Mouse (Mus musculus) brown adipose tissue, adult 24 weeks (tissue): Measurements from ENCODE around the gene Pigq. TPM values are rescaled to one million over a fixed set of nuclear protein-coding genes. Genes with fewer than 3 reads are reported as not detected.

Experiments
- H3K27ac ChIP-seq: fragments of 200-500 bp; replicated peaks from 2 replicates; pipeline ENCODE4 v1.5.1; 2012; ENCODE audit warnings: low read depth, mild to moderate bottlenecking, low read length
- H3K4me1 ChIP-seq: fragments of 200-500 bp; 2 replicates; pipeline ENCODE4 v1.6.1; 2012; ENCODE audit warnings: low read length, mixed read lengths; ENCODE audit not compliant: control insufficient read depth, insufficient read depth, insufficient read length
- H3K4me3 ChIP-seq: fragments of 200-500 bp; 2 replicates; pipeline ENCODE4 v1.5.1; 2012; ENCODE audit warnings: low read depth, mild to moderate bottlenecking, low read length, moderate library complexity; ENCODE audit not compliant: insufficient read depth
- polyA plus RNA-seq: library from polyadenylated mRNA; stranded (reverse); fragments of >200 nt; gene quantifications from 2 replicates; pipeline ENCODE4 v1.2.4, GENCODE M21; 2012; ENCODE audit not compliant: missing spikeins, insufficient read depth, insufficient read length

Pigq gene
- polyA plus RNA-seq, result 65.6 and 109 TPM in 2 replicates

DNA sequence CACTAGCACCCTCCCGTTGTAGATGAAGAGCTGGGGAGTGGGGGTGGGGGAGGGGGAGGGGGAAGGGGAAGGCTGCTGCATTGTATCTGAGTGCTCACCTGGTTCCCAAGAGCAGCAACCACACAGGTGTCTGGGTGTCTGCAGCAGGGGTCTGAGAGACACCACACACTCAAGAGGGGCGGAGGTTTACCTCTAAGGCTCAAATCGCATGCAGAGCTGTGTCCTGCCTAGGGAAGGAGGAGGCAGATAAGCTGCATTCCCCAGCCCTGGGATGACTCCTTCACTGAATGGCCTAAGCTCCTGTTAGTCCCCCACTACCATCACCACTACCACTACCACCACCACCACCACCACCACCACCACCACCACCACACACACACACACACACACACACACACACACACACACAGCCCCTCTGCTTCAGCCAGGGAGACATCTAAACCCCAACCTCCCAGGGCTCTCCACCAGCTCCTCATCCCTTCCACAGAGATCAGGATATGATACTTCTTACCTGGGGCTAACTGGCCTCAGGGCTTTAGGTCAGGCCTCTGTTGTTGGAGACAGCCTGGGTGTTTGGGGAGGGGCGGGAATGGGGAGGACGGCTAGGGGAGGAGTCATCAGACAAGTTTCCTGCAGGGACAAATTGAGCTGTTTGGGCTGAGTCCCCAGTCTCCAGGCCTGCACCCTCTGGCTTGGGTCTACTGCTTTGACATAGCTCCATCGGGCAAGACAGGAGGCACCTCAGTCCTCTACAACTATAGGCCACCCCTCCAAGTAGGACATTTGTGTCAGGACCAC lies at the start of gene Pigq, which contains the start of gene Nhlrc4:
Gene Pigq, minus strand, starts transcription at position 571 of the 798 bp plus-strand sequence.
Gene Nhlrc4, minus strand, starts transcription at position 596 of the 798 bp plus-strand sequence.
- Histone ChIP-seq H3K4me3 (no peak within 1 kb of the TSS), H3K27ac (no peak within 1 kb of the TSS), H3K4me1 (peaks cover 10% of the 10 kb centered on the region)

DNA sequence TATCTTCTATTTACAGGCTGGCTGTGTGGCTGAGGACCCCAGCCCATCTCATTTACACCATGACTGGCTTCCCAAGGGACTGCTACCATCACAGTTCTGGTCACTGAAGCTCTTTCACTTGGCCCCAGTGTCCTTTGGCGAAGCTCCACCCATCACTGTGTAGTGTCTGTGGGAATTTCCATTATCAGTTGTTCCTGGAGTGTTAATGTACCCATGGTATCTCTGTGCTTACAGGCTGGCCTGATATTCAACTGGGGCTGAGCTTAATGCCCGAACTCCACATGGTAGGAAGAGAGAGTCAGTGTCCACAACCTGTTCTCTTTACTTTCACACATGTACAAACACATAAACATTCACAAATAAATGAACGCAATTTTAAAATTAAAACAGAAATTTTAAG lies 48.8 kb upstream of the Pigq start:
- H3K4me1 ChIP-seq, result no peaks in the 10 kb centered on the region
- H3K4me3 ChIP-seq, result no peak overlapping the region
- H3K27ac ChIP-seq, result no peak overlapping the region

DNA sequence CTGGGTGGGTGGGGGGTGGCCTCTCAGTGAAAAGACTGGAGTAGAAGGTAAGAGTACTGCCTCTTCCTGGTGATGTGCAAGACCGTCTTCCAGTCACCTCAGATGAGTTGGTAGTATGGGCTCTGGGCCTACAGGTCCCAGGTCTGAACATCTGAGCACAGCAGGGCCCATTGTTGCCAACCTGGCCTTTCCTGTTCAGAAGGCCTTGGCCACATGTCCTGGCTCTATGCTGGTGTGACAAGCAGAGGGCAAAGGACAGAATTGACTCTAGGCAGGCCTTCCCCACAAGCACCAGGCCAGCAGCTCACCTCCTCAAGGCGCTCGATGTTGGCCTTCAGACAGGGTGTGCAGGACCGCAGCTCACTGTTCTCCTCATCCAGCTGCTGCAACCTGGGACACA lies 47.5 kb upstream of the Pigq start:
- Histone ChIP-seq H3K4me3 (no peak overlapping the region), H3K27ac (no peak overlapping the region)

DNA sequence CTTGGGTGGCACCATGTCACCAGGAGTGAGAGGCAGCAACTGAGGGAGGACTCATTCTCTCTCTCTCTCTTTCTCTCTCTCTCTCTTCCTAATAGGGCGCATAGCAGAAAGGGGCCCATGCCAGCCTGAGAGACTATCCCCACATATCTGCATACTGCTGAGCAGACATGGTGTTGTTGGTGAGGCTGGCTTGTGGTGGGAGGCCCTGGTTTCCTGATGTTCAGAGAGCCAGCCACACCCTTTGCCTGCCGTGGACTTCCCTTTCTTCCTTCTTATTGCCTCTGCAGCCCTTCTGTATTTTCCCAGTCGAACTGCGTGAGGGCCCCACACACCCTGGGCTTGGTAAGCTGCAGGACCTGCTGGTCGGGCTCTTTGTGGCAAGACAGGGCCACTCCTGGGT lies 45.6 kb upstream of the Pigq start:
- no peak overlapping the region for H3K27ac ChIP-seq
- no peak overlapping the region for H3K4me3 ChIP-seq
- H3K4me1 ChIP-seq, result no peaks in the 10 kb centered on the region

More for the DNA sequence above, 47.5 kb upstream of the Pigq start:
- no peaks in the 10 kb centered on the region for H3K4me1 ChIP-seq

DNA sequence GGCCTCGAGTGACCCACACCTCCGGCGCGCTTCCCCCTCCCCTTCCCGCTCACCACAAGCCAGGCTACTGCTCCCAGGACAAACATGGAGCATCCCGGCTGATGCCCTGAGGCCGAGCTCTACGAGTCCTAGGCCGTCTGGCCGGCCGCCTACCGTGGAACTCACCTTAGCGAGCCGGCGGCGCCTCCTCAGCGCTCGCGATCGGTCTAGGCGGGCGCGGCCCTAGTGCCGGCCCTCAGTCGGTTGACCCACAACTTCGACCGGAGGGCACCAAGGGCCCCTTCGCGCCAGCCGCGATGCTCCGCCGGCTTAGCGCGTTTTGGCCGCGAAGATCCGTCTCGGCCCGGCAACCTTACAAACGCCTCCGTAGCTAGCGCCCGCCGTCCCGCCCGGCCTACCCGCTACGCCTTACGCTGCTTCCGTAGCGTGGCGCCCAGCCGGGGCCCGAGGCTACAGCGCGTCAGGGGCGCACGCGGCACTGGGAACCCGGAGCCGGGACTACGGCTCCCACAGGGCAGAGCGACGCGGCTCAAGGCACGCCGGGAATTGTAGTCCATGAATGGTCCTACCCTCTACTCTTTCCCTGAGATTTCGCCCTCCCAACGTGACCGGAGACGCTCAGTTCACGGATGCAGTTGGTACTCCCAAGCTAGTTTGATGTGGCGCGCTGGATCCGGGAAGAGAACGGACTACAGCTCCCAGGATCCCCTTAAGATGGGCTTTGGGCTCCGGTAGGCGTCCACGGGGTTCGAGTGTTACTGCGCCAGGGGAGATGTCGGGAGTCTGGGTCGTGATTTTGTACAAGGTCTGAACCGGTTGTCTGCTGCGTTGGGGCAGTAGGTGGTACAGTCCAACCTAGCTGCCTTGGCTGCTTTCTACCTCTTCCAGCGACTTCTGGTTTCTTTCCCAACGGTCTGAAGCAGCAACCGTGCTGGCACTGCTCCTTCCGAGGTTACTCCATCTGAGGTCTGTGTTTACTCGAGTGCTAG lies 40.9 kb upstream of the Pigq start, which contains the start of gene Capn15:
Gene Capn15, minus strand, starts transcription at position 491 of the 989 bp plus-strand sequence.
- peaks cover 8% of the 10 kb centered on the region; the same call in 1 of the 2 replicates for H3K4me1 ChIP-seq
- H3K27ac ChIP-seq, result peak within 1 kb of the TSS; percentile 29; the same call in 1 of the 2 replicates
- H3K4me3 ChIP-seq, result peak within 1 kb of the TSS; percentile 82

DNA sequence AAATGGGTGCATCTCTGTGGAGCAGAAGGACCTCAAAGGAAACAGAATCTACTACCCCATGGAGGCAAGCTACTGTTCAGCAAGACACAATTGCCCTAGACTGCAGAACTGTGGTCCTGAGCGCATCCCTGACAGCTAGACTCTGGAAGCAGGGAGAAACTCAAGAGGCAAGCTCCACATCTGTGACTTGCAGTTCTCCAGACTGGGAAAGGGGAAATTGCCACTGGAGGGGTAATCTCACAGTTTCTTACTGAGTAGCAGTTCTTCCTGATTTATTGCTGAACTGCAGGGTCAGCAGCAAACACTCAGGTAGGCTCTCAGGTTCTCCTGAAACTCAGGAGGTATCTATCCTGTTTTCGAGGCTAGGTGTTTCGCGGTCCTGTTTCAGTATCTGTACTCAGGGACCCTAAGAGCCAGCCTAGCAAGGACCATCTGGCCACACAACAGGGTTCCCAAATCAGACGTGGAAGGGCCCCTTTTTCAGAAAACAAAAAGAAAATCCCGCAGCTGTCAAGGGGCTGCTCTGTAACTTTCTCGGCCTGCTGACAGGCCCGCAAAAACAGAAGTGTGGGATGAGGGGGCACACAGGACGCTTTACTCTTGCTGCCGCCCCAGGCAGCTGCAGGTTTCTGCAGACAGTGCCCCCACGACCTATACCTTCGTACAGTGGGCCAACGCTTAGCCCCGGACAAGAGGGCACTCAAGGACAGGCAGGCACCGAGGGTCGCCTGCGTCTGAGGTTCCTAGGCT lies 40.0 kb upstream of the Pigq start:
- Histone ChIP-seq H3K4me3 (peak overlapping the region; percentile 82), H3K4me1 (peaks cover 8% of the 10 kb centered on the region; the same call in 1 of the 2 replicates), H3K27ac (peak overlapping the region; percentile 29; the same call in 1 of the 2 replicates)

DNA sequence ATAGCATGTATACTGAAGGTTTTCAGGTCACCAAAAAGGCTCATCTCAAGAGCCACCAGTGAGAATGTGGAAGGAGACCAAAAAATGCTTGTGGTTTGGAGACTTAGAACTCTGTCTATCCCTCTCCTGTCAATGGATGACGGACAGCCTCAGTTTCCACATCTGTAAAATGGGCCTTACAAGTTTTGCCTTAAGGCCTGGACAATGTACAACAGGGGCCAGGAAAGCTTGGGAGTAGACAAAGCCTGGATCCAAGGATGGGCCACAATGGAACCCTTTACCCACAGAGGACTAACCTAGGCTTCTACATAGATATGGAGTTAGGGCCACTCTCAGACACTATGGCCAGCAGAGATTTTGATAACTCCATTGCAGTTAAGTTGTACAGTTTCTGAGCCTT lies 39.3 kb upstream of the Pigq start:
- H3K4me3 ChIP-seq, result 0 out of 2 replicates have a peak overlapping the region, but pooled peaks have one; percentile 82
- H3K27ac ChIP-seq, result no peak overlapping the region
- peaks cover 8% of the 10 kb centered on the region; the same call in 1 of the 2 replicates for H3K4me1 ChIP-seq

DNA sequence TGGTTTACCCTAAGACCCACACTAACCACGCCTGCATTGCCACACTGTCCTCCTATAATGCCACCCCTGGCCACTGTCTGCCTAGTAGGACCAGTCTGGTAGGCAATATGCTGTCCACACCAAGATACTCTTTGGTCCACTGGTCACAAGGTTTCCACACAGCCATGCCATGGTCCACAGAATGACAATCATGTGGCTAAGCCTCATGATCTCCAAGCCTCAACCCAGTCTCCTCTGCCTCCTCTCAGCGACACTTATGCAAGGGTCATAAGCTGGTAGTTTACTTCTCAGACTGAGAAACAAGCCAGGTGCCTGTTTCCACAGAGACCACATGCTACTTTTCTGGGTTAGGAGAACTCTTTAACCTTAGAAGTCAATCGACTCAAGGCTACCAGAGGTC lies 38.2 kb upstream of the Pigq start:
- Histone ChIP-seq H3K4me3 (no peak overlapping the region), H3K4me1 (peaks cover 8% of the 10 kb centered on the region; the same call in 1 of the 2 replicates), H3K27ac (no peak overlapping the region)

DNA sequence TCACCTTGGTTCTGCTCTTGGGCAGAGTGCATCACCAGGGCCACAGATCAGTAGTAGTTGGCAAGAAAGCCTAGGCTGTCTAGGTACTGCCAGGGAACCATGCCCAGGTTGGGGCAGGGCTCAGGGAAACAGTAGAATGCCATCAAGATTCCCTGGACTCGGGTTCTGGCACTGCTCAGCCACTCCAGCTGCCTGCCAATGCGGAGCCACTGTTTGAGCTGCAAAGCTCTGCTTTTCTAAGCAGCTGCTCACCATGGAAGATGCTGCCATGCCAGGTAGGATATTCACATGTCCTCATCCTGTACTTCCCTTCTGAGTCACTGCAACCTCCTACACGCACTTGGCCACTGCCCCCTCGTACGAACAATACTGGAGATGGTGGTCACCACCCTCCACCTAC lies 36.1 kb upstream of the Pigq start:
- Histone ChIP-seq H3K4me3 (no peak overlapping the region), H3K4me1 (peaks cover 8% of the 10 kb centered on the region; the same call in 1 of the 2 replicates), H3K27ac (no peak overlapping the region)

DNA sequence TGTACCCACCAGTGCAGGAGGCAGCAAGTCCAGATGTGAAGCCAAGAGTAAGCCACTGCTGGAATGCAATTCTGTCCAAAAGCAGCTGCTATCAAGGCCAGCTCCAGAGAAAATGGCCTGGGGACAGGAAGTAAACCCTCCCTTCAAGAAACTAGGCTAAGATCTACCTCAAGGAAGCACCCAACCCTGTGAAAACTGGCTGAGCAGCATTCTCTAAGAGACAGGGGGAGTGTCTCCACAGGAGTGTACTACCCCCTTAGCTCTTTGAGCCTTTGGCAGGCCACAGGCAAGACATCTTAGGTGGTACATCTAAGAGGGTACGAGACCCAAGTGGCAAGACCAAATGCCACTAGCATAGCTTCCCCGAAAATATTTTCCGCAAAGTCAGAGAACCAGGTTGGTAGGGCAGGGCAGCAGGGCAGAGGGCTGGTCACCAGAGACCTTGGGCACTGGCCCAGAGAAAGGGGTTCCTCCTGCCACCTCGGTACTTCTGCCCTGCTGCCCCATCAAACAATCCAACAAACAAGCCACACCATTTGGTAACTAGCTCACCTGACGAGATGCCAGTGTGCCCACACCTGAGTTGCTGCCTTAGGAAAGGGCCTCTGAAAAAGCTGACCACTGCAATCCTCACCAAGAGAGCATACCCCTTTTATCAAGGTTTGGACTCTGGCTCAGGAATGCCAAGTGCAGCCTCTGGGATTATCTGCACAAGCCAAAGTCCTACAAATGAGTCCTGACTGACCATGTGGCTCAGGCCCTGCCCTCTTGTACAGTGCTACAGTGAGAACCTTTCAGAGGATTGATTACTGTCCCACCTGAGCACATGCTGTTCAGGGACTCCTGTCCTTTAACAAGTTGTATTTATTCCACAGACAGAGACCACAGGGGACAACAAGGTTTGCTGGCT lies 35.3 kb upstream of the Pigq start:
- Histone ChIP-seq H3K27ac (no peak overlapping the region), H3K4me3 (no peak overlapping the region)

DNA sequence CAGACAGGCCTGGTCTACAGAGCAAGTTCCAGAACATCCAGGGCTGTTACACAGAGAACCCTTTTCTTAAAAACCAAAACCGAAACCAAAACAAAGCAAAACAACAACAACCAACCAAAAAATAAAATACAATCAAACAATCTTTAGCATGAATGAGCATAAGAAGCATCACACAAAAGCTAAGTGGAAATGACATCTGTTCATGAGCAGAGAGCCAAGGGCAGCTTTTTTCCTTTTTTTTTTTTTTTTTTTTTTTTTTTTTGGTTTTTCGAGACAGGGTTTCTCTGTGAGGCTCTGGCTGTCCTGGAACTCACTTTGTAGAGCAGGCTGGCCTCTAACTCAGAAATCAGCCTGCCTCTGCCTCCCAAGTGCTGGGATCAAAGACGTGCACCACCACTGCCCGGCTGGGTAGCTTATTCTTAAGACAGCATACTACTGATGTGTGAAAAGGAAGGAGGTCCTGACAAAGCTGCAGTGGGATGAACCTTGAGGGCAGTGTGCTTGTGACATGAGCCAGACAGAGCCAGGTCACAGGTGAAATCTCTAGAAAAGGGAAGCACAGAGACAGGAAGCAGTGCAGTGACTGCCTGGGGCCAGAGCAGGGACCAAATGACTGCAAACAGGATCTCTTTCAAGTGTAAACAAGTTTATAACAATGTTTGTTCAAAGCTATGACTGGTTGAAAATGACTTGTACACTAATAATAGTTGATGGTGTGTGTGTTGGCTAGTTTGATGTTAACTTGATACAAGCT lies 26.4 kb upstream of the Pigq start:
- Histone ChIP-seq H3K4me3 (no peak overlapping the region), H3K27ac (no peak overlapping the region), H3K4me1 (peaks cover 2% of the 10 kb centered on the region; the same call in 1 of the 2 replicates)

More for the DNA sequence above, 35.3 kb upstream of the Pigq start:
- H3K4me1 ChIP-seq, result peaks cover 8% of the 10 kb centered on the region; the same call in 1 of the 2 replicates

DNA sequence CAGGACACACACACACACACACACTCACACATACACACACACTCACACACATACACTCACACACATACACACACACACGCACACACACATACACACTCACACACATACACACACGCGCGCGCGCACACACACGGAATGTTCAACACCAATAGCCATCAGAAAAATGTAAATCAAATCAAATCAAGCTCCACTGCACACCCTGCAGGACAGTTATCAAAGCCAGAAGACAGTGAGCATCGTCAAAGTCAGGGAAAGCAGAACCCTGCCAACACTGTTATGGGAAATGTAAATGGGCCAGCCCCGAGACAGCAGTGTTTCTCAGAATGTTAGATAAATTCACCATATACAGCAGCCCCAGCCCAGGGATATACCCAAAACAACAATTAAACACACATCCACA lies 25.7 kb upstream of the Pigq start:
- Histone ChIP-seq H3K27ac (no peak overlapping the region), H3K4me3 (no peak overlapping the region), H3K4me1 (peaks cover 2% of the 10 kb centered on the region; the same call in 1 of the 2 replicates)

DNA sequence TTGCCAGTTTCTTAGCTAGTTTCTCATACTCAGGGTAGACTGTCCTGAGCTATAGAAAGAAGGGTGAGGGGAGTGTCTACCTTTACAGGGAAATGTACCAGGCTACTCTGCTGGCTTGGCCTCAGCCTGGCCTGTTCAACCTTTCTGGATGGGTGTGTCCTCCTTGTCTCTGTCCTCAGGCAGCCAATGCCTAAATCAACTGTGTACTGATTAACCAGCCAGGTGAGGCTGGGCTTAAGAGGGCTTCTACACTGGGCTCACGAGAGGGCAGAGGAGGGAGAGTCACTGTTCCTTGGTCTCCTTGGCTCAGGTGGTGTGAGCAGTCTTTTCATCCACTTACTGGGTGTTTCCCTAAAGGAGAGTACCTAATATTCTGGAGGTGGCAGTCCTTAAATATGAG lies 23.4 kb upstream of the Pigq start:
- Histone ChIP-seq H3K27ac (no peak overlapping the region), H3K4me3 (no peak overlapping the region), H3K4me1 (no peaks in the 10 kb centered on the region; the same call in 1 of the 2 replicates)
